Mouse (Mus musculus): ENCODE measurements around the gene Apom. TPM values are rescaled to one million over a fixed set of nuclear protein-coding genes. Genes with fewer than 3 reads are reported as not detected.
A peak's percentile ranks its signal among the peaks of the same experiment; 100 is the strongest.

Apom gene
- polyA plus RNA-seq (2012; fragmentation: generic; extraction: Trizol) = 0.20 TPM
- long read RNA-seq, experiment 1 = 0 reads
- long read RNA-seq, experiment 2 = 0 reads

DNA sequence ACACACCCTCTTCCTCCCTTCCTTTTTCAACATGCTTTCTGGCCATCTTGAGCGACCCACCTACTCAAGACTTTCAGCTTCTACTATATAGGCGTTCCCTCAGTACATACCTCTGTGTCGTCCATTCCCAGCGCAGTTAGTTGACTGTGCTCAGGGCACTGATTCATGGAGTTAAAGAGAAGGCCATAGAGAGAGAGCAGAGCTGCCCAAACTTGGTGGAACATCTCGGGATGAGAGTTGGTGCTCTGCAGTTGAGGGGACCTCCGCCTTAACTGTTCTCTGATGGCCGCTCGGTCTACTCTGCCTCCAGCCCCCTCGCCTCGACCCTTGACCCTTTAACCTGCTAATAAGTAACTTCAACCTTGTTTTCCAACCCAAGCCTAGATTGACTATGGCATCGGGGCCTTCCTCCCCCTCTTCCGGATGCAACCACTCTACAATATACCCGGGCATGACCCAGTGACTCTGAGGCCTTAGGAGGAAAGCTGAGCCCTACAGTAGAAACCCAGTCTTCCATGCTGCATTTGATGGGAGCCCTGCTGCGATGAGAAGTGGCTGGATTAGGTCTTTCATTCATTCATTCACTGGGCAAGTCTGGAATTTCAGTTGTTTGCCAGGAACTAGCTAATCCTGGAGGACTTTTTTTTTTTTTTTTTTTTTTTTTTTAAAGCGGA lies at the start of gene Apom:
TSS of gene Apom (minus strand) at position 551 of the 674 bp plus-strand sequence.
- TF ChIP-seq FOSL1 (IDR thresholded peaks at IDR 0.05; ENCODE audit: insufficient read depth, low read length, poor library complexity, severe bottlenecking) (no peak), MYOD1 (IDR thresholded peaks at IDR 0.05; ENCODE audit: control insufficient read depth, insufficient read length, low read depth) (no peak), MAX (IDR thresholded peaks at IDR 0.05) (no peak), CTCF (IDR thresholded peaks at IDR 0.05; ENCODE audit: control insufficient read depth, insufficient read depth, insufficient read length) (no peak), CEBPB (IDR thresholded peaks at IDR 0.05; ENCODE audit: low read depth) (no peak), MYOG (IDR thresholded peaks at IDR 0.05; ENCODE audit: control insufficient read depth, extremely low read depth, insufficient read length) (no peak), USF1 (IDR thresholded peaks at IDR 0.05; ENCODE audit: low read depth) (no peak)
- Histone ChIP-seq H3K4me3 (ENCODE audit: insufficient read depth, poor library complexity, severe bottlenecking) (no peak within 1 kb of the TSS), H3K27me3 (ENCODE audit: control insufficient read depth, insufficient read depth, insufficient read length) (no peaks in the 10 kb centered on the region), H3K79me2 (ENCODE audit: control insufficient read depth, insufficient read depth) (peaks cover 40% of the 10 kb centered on the region), H3K36me3 (ENCODE audit: control insufficient read depth, insufficient read depth) (peaks cover 5% of the 10 kb centered on the region), H3ac (ENCODE audit: control insufficient read depth, insufficient read length, low read depth) (no peak within 1 kb of the TSS), H3K79me3 (ENCODE audit: low read depth) (peaks cover 27% of the 10 kb centered on the region)

DNA sequence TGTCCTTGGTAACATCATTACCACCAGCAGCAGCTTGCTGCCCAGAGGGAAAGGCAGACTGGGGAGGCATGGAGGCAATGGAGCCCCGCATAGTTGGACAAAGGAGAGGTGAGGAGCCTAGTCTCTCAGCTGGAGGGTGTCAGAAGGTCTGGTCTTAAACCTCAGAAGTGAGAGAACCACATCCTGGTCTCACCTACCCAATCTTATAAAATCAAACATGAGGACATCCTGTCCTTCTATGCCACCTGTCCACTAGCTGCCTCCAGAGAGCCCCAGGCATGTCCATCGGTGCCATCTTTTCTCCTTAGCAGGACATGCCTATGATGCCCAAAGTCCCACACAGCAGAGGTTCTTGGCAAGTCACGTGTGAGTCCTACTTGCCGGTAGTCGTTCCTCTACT lies 48.2 kb upstream of the Apom start:
- TF ChIP-seq MYOG (IDR thresholded peaks at IDR 0.05; ENCODE audit: control insufficient read depth, extremely low read depth, insufficient read length) (no peak), MYOD1 (IDR thresholded peaks at IDR 0.05; ENCODE audit: control insufficient read depth, insufficient read length, low read depth) (no peak), CEBPB (IDR thresholded peaks at IDR 0.05; ENCODE audit: low read depth) (no peak), USF1 (IDR thresholded peaks at IDR 0.05; ENCODE audit: low read depth) (no peak), CTCF (IDR thresholded peaks at IDR 0.05; ENCODE audit: control insufficient read depth, insufficient read depth, insufficient read length) (no peak)
- Histone ChIP-seq H3K4me3 (ENCODE audit: insufficient read depth, poor library complexity, severe bottlenecking) (no peak overlapping the region), H3K27me3 (ENCODE audit: control insufficient read depth, insufficient read depth, insufficient read length) (no peaks in the 10 kb centered on the region), H3ac (ENCODE audit: control insufficient read depth, insufficient read length, low read depth) (no peak overlapping the region), H3K79me3 (ENCODE audit: low read depth) (no peaks in the 10 kb centered on the region), H3K79me2 (ENCODE audit: control insufficient read depth, insufficient read depth) (no peaks in the 10 kb centered on the region), H3K36me3 (ENCODE audit: control insufficient read depth, insufficient read depth) (no peaks in the 10 kb centered on the region)

DNA sequence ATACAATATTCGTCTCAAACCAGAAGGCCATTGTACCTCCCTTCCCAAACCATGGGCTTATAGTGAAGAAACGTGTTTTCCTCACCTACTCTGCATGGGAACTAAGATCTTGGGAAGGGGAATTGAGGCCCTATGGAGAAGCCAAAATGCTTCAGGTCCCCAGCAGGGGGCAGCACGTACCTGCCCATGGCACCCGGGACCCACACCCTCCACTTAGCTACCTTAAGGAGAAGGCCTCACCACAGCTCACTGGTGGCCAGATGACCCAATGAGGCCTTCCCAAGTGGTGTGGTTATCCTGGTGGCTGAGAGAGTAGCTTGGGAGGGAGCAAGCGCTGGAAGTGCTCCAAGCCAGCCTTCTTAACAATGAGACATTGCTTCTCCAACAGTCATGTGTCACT lies 46.7 kb upstream of the Apom start:
- Histone ChIP-seq H3K79me3 (ENCODE audit: low read depth) (no peaks in the 10 kb centered on the region), H3K4me3 (ENCODE audit: insufficient read depth, poor library complexity, severe bottlenecking) (no peak overlapping the region), H3K79me2 (ENCODE audit: control insufficient read depth, insufficient read depth) (no peaks in the 10 kb centered on the region), H3K36me3 (ENCODE audit: control insufficient read depth, insufficient read depth) (no peaks in the 10 kb centered on the region), H3K27me3 (ENCODE audit: control insufficient read depth, insufficient read depth, insufficient read length) (no peaks in the 10 kb centered on the region), H3ac (ENCODE audit: control insufficient read depth, insufficient read length, low read depth) (no peak overlapping the region)
- TF ChIP-seq MAX (IDR thresholded peaks at IDR 0.05) (no peak), CTCF (IDR thresholded peaks at IDR 0.05; ENCODE audit: control insufficient read depth, insufficient read depth, insufficient read length) (peak; percentile 80)

DNA sequence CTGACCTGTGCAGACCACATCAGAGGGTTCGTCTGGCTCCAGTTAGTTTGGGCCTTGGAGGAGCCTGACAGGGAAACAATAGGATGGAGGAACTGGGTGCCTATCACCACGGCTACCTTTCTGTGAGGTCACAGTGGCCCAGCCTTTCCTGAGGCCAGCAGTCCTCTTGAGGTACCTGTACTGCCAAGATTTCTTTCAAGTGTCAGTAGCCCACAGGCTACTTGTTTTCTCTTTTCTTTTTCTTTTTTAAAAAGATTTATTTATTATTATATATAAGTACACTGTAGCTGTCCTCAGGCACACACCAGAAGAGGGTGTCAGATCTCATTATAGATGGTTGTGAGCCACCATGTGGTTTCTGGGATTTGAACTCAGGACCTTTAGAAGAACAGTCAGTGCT lies 44.1 kb upstream of the Apom start, which contains the start of gene Aif1:
TSS of gene Aif1 (minus strand) at position 101 of the 400 bp plus-strand sequence.
- H3K27me3 ChIP-seq (ENCODE audit: control insufficient read depth, insufficient read depth, insufficient read length) = no peaks in the 10 kb centered on the region
- no peak within 1 kb of the TSS for H3ac ChIP-seq (ENCODE audit: control insufficient read depth, insufficient read length, low read depth)
- TF ChIP-seq CTCF (IDR thresholded peaks at IDR 0.05; ENCODE audit: control insufficient read depth, insufficient read depth, insufficient read length) (no peak), FOSL1 (IDR thresholded peaks at IDR 0.05; ENCODE audit: insufficient read depth, low read length, poor library complexity, severe bottlenecking) (no peak), USF1 (IDR thresholded peaks at IDR 0.05; ENCODE audit: low read depth) (no peak), MYOD1 (IDR thresholded peaks at IDR 0.05; ENCODE audit: control insufficient read depth, insufficient read length, low read depth) (no peak), CEBPB (IDR thresholded peaks at IDR 0.05; ENCODE audit: low read depth) (no peak), MAX (IDR thresholded peaks at IDR 0.05) (no peak), MYOG (IDR thresholded peaks at IDR 0.05; ENCODE audit: control insufficient read depth, extremely low read depth, insufficient read length) (no peak)
- H3K36me3 ChIP-seq (ENCODE audit: control insufficient read depth, insufficient read depth) = no peaks in the 10 kb centered on the region
- no peaks in the 10 kb centered on the region for H3K79me2 ChIP-seq (ENCODE audit: control insufficient read depth, insufficient read depth)
- H3K79me3 ChIP-seq (ENCODE audit: low read depth) = no peaks in the 10 kb centered on the region
- H3K4me3 ChIP-seq (ENCODE audit: insufficient read depth, poor library complexity, severe bottlenecking) = no peak within 1 kb of the TSS

DNA sequence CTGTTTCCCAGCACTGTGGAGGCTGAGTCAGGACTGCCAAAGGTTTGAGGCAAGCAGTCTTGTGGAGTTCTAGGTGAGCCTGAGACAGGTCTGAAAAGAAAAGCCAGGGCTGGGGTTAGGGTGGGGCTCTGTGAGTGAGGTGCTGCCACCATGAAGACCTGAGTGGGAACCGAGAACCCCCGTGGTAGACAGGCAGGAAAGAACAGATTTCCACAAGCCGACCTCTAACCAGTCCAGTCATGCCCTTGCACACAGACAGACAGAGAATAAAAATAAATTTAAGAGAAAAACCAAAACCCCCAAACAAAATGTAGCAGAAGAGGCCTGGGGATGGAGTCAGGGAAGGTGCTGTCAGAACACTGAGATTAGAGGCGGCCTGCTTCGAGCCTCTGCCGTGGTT lies 43.5 kb upstream of the Apom start:
- no peaks in the 10 kb centered on the region for H3K79me2 ChIP-seq (ENCODE audit: control insufficient read depth, insufficient read depth)
- H3K27me3 ChIP-seq (ENCODE audit: control insufficient read depth, insufficient read depth, insufficient read length) = no peaks in the 10 kb centered on the region
- H3K4me3 ChIP-seq (ENCODE audit: insufficient read depth, poor library complexity, severe bottlenecking) = no peak overlapping the region
- H3K36me3 ChIP-seq (ENCODE audit: control insufficient read depth, insufficient read depth) = no peaks in the 10 kb centered on the region
- TF ChIP-seq FOSL1 (IDR thresholded peaks at IDR 0.05; ENCODE audit: insufficient read depth, low read length, poor library complexity, severe bottlenecking) = no peak
- no peak for TF ChIP-seq MAX (IDR thresholded peaks at IDR 0.05)
- TF ChIP-seq CTCF (IDR thresholded peaks at IDR 0.05; ENCODE audit: control insufficient read depth, insufficient read depth, insufficient read length) = no peak
- no peak for TF ChIP-seq MYOD1 (IDR thresholded peaks at IDR 0.05; ENCODE audit: control insufficient read depth, insufficient read length, low read depth)
- H3ac ChIP-seq (ENCODE audit: control insufficient read depth, insufficient read length, low read depth) = no peak overlapping the region
- H3K79me3 ChIP-seq (ENCODE audit: low read depth) = no peaks in the 10 kb centered on the region
